Mouse (Mus musculus) liver, adult 2 months (tissue): Measurements from ENCODE around the gene Tnfsfm13.

Source experiments
- CTCF ChIP-seq: fragments of 200-500 bp; IDR thresholded peaks from 2 replicates; pipeline ENCODE4 v1.5.1; 2011; ENCODE audit warnings: low read depth, low read length, control low read depth
- POLR2A ChIP-seq: fragments of 200-500 bp; IDR thresholded peaks from 2 replicates; pipeline ENCODE4 v1.6.1; 2011; ENCODE audit warnings: low read length, control low read depth; ENCODE audit not compliant: insufficient read depth; ENCODE audit errors: extremely low read depth

GRCm38 (mm10) chr11:69720852-69721251 is 25.0 kb upstream of the Tnfsfm13 start:
- no peak for TF ChIP-seq POLR2A
- no peak for TF ChIP-seq CTCF
